Mouse (Mus musculus) cerebellum, adult 2 months (tissue): ENCODE measurements around the gene Ppm1m.

Experiments
- CTCF ChIP-seq: fragments of 200-500 bp; IDR thresholded peaks from 2 replicates; pipeline ENCODE4 v1.5.1; 2011; ENCODE audit warnings: low read depth, mild to moderate bottlenecking, control low read depth, low read length, moderate library complexity, borderline replicate concordance; ENCODE audit not compliant: insufficient read depth
- POLR2A ChIP-seq: fragments of 200-500 bp; IDR thresholded peaks from 2 replicates; pipeline ENCODE4 v1.6.1; 2011; ENCODE audit warnings: low read length, control low read depth, borderline replicate concordance; ENCODE audit not compliant: insufficient read depth

- TF ChIP-seq CTCF (no peak), POLR2A (no peak)
Observed at GRCm38 (mm10) chr9:106242813-106243488, 43.4 kb upstream of the Ppm1m start.
